Comparison of ENCODE assay signal across 16 mouse cellular contexts in genomic region chr4:45464123-45464522, GRCm38 (mm10).
"Had no signal": no experiment of that assay in that cellular context is flagged by ENCODE, and none has a peak within 500 bp of the region (broad histone marks: within the 10 kb centered on the region; RNA-seq: fewer than 3 reads in every experiment).

No protein-coding gene starts in this region.

- H3K4me2 ChIP-seq: lung, embryonic 14.5 days; midbrain, embryonic 12.5 days; neural tube, embryonic 13.5 days; neural tube, embryonic 15.5 days had no signal

- DNase-seq: lung, adult 18-20 months; lung, embryonic 14.5 days; lung, postnatal 10 days; lung, postnatal 4 days; midbrain, embryonic 14.5 days; retina, postnatal 1 day; right cerebral cortex, adult 18-20 months; right cerebral cortex, postnatal 25 days; right cerebral cortex, postnatal 4 days; spleen, adult 18-20 months had no signal

- H3K9ac ChIP-seq: lung, embryonic 14.5 days; midbrain, embryonic 12.5 days; neural tube, embryonic 13.5 days; neural tube, embryonic 15.5 days had no signal

- ATAC-seq: midbrain, embryonic 16.5 days had no signal

- H3K27me3 ChIP-seq: neural tube, embryonic 13.5 days; neural tube, embryonic 15.5 days had no signal

- H3K9me3 ChIP-seq: midbrain, embryonic 10.5 days; midbrain, embryonic 12.5 days; neural tube, embryonic 13.5 days; neural tube, embryonic 15.5 days had no signal

- H3K36me3 ChIP-seq: midbrain, embryonic 10.5 days; midbrain, embryonic 12.5 days; neural tube, embryonic 13.5 days; neural tube, embryonic 15.5 days had no signal

- H3K27ac ChIP-seq: midbrain, embryonic 12.5 days; neural tube, embryonic 13.5 days; neural tube, embryonic 15.5 days had no signal

- H3K4me3 ChIP-seq: midbrain, embryonic 10.5 days; midbrain, embryonic 12.5 days; myocyte; neural tube, embryonic 13.5 days; neural tube, embryonic 15.5 days had no signal
